Mouse (Mus musculus) thymus, adult 2 months (tissue): ENCODE data around the gene Rad54l2.

ENCODE experiments used
- CTCF ChIP-seq: fragments of 200-500 bp; IDR thresholded peaks from 2 replicates; pipeline ENCODE4 v1.5.1; 2012; ENCODE audit warnings: mild to moderate bottlenecking, control low read depth, low read length, moderate library complexity, borderline replicate concordance; ENCODE audit not compliant: control insufficient read depth, poor library complexity, insufficient read depth; ENCODE audit errors: extremely low read depth
- POLR2A ChIP-seq: fragments of 200-500 bp; IDR thresholded peaks from 2 replicates; pipeline ENCODE4 v1.6.1; 2012; ENCODE audit warnings: mild to moderate bottlenecking, low read length, control low read depth, moderate library complexity; ENCODE audit not compliant: control insufficient read depth, poor library complexity, insufficient read depth; ENCODE audit errors: extremely low read depth

- TF ChIP-seq CTCF, result 0 out of 2 replicates have a peak, but pooled peaks have one; percentile 37
- TF ChIP-seq POLR2A, result no peak
Observed at GRCm38 (mm10) chr9:106822381-106823104, 33.5 kb upstream of the Rad54l2 start.
